Mouse (Mus musculus) lung, embryonic 14.5 days (tissue): ENCODE results near the gene Cers6. TPM values are rescaled to one million over a fixed set of nuclear protein-coding genes. Genes with fewer than 3 reads are reported as not detected.

ENCODE experiments used
- ATAC-seq: fragments of 200-750 bp; cut with Nextera tagmentation; 2 replicates; pipeline ENCODE4 v1.8.0; 2017; ENCODE audit warnings: mild to moderate bottlenecking, moderate TSS enrichment, moderate library complexity; ENCODE audit not compliant: insufficient read depth
- DNase-seq: peaks from one replicate; pipeline ENCODE4 v3.0.0-alpha.2; 2015
- H3K27ac ChIP-seq: fragments of 300-500 bp; sonication (generic); 2 replicates; pipeline ENCODE4 v1.5.1; 2014; ENCODE audit warnings: low read depth, mild to moderate bottlenecking, moderate library complexity
- H3K27me3 ChIP-seq: fragments of 300-500 bp; sonication (generic); 2 replicates; pipeline ENCODE4 v1.6.1; 2014; ENCODE audit warnings: low read length, control low read depth; ENCODE audit not compliant: insufficient read depth
- H3K36me3 ChIP-seq: fragments of 300-500 bp; sonication (generic); 2 replicates; pipeline ENCODE4 v1.6.1; 2014; ENCODE audit warnings: control low read depth; ENCODE audit not compliant: insufficient read depth
- H3K4me1 ChIP-seq: fragments of 300-500 bp; sonication (generic); 2 replicates; pipeline ENCODE4 v1.6.1; 2014; ENCODE audit warnings: antibody characterized with exemption, control low read depth; ENCODE audit not compliant: insufficient read depth
- H3K4me2 ChIP-seq: fragments of 300-500 bp; sonication (generic); 2 replicates; pipeline ENCODE4 v1.6.1; 2014; ENCODE audit warnings: mild to moderate bottlenecking
- H3K4me3 ChIP-seq: fragments of 300-500 bp; sonication (generic); 2 replicates; pipeline ENCODE4 v1.5.1; 2014; ENCODE audit warnings: low read depth, low read length
- H3K9ac ChIP-seq: fragments of 300-500 bp; sonication (generic); 2 replicates; pipeline ENCODE4 v1.6.1; 2014
- H3K9me3 ChIP-seq: fragments of 300-500 bp; sonication (generic); 2 replicates; pipeline ENCODE4 v1.6.1; 2016; ENCODE audit warnings: low read depth, low read length, control low read depth
- CTCF ChIP-seq: IDR thresholded peaks from 2 replicates; pipeline ENCODE4 v1.5.1; 2016; ENCODE audit warnings: antibody characterized with exemption, low read depth
- WGBS: fragments of 180-500 bp; shearing (Covaris S2); extraction: QIAGEN DNeasy Blood & Tissue Kit; methylation state at CpG from one replicate; pipeline ENCODE4 v1.1.7; 2014; 5-methylcytosine and 5-hydroxymethylcytosine counted together
- polyA plus RNA-seq: library from polyadenylated mRNA; unstranded; fragments of >200 nt; fragmentation: Nextera tagmentation; extraction: Ambion mirVana; gene quantifications from 2 replicates; pipeline ENCODE4 v1.2.1, GENCODE M21; 2014

Gene Cers6
- polyA plus RNA-seq, 1 experiment from 2014 or later: 26.2 TPM

DNA sequence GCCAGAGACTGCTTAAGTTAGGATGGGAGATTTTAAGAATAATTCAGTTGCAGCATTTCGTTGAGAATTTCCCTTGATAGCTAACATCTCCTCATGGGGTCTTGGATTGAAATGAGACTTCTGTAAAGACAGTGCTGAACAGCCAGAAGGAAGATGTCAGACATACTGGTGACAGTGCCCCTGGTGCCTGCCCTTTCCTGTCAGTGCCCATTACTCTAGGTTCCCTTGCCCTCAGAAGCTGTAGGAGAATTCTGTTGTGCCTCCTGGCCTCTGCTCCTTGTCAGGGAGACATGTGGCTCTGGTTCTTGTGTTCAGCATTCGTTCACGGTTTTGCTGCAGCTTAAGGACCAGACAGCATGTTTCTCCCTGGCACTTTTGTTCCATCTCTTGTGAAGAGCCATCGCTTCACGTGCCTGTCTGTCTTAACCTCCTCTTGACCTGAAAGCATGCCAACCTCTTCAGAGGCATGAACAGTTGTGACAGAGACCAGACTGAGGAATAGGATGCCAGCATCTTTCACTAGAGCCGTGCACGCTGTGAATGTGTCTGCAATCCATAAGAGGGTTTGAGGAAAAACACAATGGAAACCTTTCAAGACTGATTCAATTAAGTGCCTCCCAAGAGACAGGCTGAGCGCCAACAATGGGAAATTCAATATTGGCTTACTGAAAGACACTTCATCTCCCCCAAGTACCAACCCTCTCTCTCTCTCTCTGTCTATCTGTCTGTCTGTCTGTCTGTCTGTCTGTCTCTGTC, 225.4 kb downstream of the Cers6 start:
- H3K27me3 ChIP-seq: no peaks in the 10 kb centered on the region
- TF ChIP-seq CTCF: no peak
- H3K4me2 ChIP-seq: no peak overlapping the region
- no peak overlapping the region for H3K9ac ChIP-seq
- ATAC-seq: no peak
- H3K4me1 ChIP-seq: no peaks in the 10 kb centered on the region
- no peaks in the 10 kb centered on the region for H3K36me3 ChIP-seq
- 71% methylated on average over 8 of the region's 8 CpGs for WGBS
- DNase-seq: no peak
- H3K27ac ChIP-seq: no peak overlapping the region
- H3K9me3 ChIP-seq: no peaks in the 10 kb centered on the region
- H3K4me3 ChIP-seq: no peak overlapping the region

- Histone ChIP-seq H3K4me3 (no peak overlapping the region), H3K9ac (no peak overlapping the region), H3K27ac (no peak overlapping the region), H3K9me3 (no peaks in the 10 kb centered on the region), H3K27me3 (no peaks in the 10 kb centered on the region), H3K4me2 (no peak overlapping the region), H3K36me3 (no peaks in the 10 kb centered on the region), H3K4me1 (no peaks in the 10 kb centered on the region)
- DNase-seq: no peak
- no peak for ATAC-seq
- no peak for TF ChIP-seq CTCF
Measured at GRCm38 (mm10) chr2:69095836-69096235, 234.6 kb downstream of the Cers6 start.

DNA sequence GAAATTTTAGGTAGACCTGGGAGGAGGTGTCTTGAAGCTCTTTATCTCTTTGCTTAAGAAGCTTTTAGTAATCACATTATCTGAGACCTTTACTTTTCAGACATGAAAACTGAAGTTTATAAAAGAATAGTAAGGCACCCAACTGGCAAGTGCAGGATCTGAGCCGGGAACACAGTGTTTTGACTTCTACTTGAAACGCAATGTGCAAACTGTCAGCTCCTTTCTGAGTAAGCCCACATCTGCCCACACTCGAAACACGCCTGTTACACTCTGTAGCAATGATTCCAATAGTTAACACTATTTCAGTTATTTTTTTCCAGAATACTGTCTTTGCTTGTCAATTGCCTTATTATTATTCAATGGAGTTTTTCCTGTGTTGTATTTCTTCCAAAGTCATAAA, 235.6 kb downstream of the Cers6 start:
- Histone ChIP-seq H3K4me2 (no peak overlapping the region), H3K9me3 (no peaks in the 10 kb centered on the region), H3K9ac (no peak overlapping the region), H3K4me3 (no peak overlapping the region), H3K27me3 (no peaks in the 10 kb centered on the region), H3K36me3 (no peaks in the 10 kb centered on the region), H3K27ac (no peak overlapping the region), H3K4me1 (no peaks in the 10 kb centered on the region)
- DNase-seq: no peak
- no peak for ATAC-seq
- no peak for TF ChIP-seq CTCF
- 74% methylated on average over 4 of the region's 4 CpGs for WGBS

DNA sequence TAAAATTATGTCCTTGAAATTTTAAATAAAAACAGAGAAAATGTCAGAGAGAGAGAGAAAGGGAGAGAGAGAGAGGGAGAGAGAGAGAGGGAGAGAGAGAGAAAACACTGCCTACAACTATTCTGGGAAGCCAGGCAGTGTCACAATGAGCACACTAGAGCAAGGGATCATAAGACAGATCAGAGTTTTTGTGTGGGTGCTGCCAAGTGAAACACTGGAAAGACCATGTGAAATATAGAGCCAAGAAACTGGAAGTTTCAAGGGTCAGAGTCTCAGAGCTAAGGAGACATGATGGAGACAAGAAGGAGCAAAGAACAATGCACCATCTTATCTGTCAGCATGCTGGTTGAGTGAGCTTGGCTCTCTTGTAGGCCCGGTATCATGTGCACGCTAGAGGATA, 236.3 kb downstream of the Cers6 start:
- H3K9me3 ChIP-seq: no peaks in the 10 kb centered on the region
- no peaks in the 10 kb centered on the region for H3K36me3 ChIP-seq
- H3K27me3 ChIP-seq: no peaks in the 10 kb centered on the region
- no peak overlapping the region for H3K4me2 ChIP-seq
- no peak for ATAC-seq
- H3K27ac ChIP-seq: no peak overlapping the region
- H3K4me1 ChIP-seq: no peaks in the 10 kb centered on the region
- H3K4me3 ChIP-seq: no peak overlapping the region
- no peak for DNase-seq
- WGBS: 89% methylated on average over 2 of the region's 2 CpGs
- H3K9ac ChIP-seq: no peak overlapping the region
- no peak for TF ChIP-seq CTCF

DNA sequence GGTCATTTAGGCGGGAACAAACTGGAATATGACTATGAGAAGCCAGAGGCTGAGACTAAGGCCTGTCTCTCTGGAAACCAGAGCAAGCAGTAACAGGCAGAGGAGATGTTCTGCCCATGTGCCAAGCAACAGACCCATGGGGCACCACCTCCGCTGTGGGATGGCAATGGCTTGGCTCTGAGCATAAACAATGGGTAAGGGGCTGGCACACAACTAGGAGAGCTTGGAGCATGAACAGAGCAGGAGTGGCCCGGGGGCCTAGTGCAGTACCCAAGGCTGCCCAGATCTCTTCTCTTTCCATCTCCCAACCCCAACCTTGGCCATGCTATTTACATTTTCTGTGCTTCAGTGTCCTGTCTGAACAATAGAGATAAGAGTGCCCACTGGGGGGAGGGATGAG, 237.5 kb downstream of the Cers6 start:
- no peaks in the 10 kb centered on the region for H3K4me1 ChIP-seq
- H3K4me2 ChIP-seq: no peak overlapping the region
- H3K36me3 ChIP-seq: no peaks in the 10 kb centered on the region
- no peak overlapping the region for H3K4me3 ChIP-seq
- 88% methylated on average over 3 of the region's 3 CpGs for WGBS
- TF ChIP-seq CTCF: no peak
- no peaks in the 10 kb centered on the region for H3K27me3 ChIP-seq
- DNase-seq (no peak), ATAC-seq (no peak)
- H3K9ac ChIP-seq: no peak overlapping the region
- no peak overlapping the region for H3K27ac ChIP-seq
- H3K9me3 ChIP-seq: no peaks in the 10 kb centered on the region

DNA sequence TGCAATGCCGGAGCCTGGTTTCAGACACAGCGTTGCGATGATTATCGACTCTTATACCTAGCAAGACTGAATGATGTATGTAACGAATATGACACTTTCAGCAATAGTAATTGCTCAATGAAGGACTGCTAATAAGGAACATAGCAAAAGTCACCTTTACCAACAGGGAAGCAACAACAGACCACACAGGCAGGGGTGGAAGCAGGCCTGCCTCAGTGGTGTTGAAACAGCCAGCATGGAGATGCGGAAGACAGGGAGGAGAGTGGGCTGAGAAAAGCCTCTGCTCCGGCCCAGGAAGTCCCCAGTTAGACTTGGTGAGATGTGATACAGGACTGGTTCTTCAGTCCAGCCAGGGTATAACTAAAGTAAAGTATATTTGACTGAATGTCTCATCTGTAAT, 237.9 kb downstream of the Cers6 start:
- no peaks in the 10 kb centered on the region for H3K36me3 ChIP-seq
- H3K4me2 ChIP-seq: no peak overlapping the region
- no peak overlapping the region for H3K9ac ChIP-seq
- no peaks in the 10 kb centered on the region for H3K9me3 ChIP-seq
- no peak overlapping the region for H3K4me3 ChIP-seq
- H3K27ac ChIP-seq: no peak overlapping the region
- DNase-seq: no peak
- TF ChIP-seq CTCF: no peak
- no peak for ATAC-seq
- H3K27me3 ChIP-seq: no peaks in the 10 kb centered on the region
- WGBS: 90% methylated on average over 7 of the region's 7 CpGs
- H3K4me1 ChIP-seq: no peaks in the 10 kb centered on the region

DNA sequence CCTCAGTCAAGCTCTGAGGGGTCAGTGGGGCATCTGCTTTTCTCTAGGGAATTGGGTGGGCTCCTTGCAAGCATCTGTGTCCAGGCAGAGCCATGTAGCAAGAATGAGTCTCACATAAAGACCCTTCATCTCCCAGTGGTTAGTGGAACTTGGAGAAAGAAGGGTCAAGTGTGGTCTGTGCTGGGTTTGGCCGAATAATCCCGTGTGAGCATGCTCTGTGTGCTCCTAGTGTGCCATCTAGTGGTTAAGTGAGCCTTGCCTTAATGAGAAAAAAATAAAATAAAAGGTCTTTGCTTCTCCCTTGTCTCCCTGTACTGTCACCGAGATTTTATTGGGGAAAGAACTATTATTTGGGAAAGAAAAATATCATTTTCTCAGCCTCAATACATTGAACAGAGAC, 239.5 kb downstream of the Cers6 start:
- H3K4me2 ChIP-seq: no peak overlapping the region
- TF ChIP-seq CTCF: peak; percentile 81
- H3K4me1 ChIP-seq: no peaks in the 10 kb centered on the region
- no peaks in the 10 kb centered on the region for H3K36me3 ChIP-seq
- H3K27ac ChIP-seq: no peak overlapping the region
- DNase-seq (peak; percentile 83), ATAC-seq (0 out of 2 replicates have a peak, but pooled peaks have one; percentile 21)
- no peak overlapping the region for H3K9ac ChIP-seq
- H3K4me3 ChIP-seq: no peak overlapping the region
- WGBS: 23% methylated on average over 3 of the region's 3 CpGs
- no peaks in the 10 kb centered on the region for H3K27me3 ChIP-seq
- H3K9me3 ChIP-seq: no peaks in the 10 kb centered on the region
